Mouse (Mus musculus): ENCODE results near the gene Anapc16. TPM values are rescaled to one million over a fixed set of nuclear protein-coding genes. Genes with fewer than 3 reads are reported as not detected.

Gene Anapc16
- total RNA-seq, 1 experiment = 54.5 TPM

- no peak overlapping the region for H3K9ac ChIP-seq (ENCODE audit: insufficient read depth, low read depth, low read length, poor library complexity, severe bottlenecking)
- H3K36me3 ChIP-seq (ENCODE audit: control insufficient read depth, insufficient read depth, low read length, poor library complexity, severe bottlenecking) = no peaks in the 10 kb centered on the region
- no peak overlapping the region for H3K27ac ChIP-seq (ENCODE audit: insufficient read depth, low read depth, low read length, poor library complexity, severe bottlenecking)
- H3K4me3 ChIP-seq (ENCODE audit: insufficient read depth in 1 of 2, low read depth in 1 of 2, low read length in 2 of 2, poor library complexity in 1 of 2, severe bottlenecking in 1 of 2) = no peak overlapping the region
- DNase-seq (ENCODE audit: low read depth, low spot score) = no peak
- no peaks in the 10 kb centered on the region for H3K9me3 ChIP-seq (ENCODE audit: control insufficient read depth, insufficient read depth, low read depth, low read length)
- TF ChIP-seq ZC3H11A (IDR thresholded peaks at IDR 0.05; ENCODE audit: borderline replicate concordance, low read depth, low read length) (no peak), ZNF384 (IDR thresholded peaks at IDR 0.05; ENCODE audit: low read depth, low read length) (no peak), CHD2 (IDR thresholded peaks at IDR 0.05; ENCODE audit: low read depth, low read length) (no peak), HCFC1 (IDR thresholded peaks at IDR 0.05; ENCODE audit: borderline replicate concordance, insufficient read depth, low read length) (no peak), MAFK (IDR thresholded peaks at IDR 0.05; ENCODE audit: insufficient read depth, low read depth, low read length) (no peak)
- in situ Hi-C loops (cut with MboI; ENCODE audit: low sequenced_read_pairs in 2 of 2, unreplicated experiment in 2 of 2) = no loop called here
- H3K4me1 ChIP-seq (ENCODE audit: control insufficient read depth in 2 of 2, insufficient read depth in 2 of 2, low read length in 2 of 2, poor library complexity in 1 of 2) = peaks cover 8 to 46% of the 10 kb centered on the region in 2 experiments; a peak in 3 of 4 replicates
These were observed 25.8 kb downstream of the Anapc16 start for GRCm38 (mm10) chr10:59977141-59977540.

GRCm38 (mm10) chr10:59974786-59975185, 28.1 kb downstream of the Anapc16 start:
- DNase-seq (ENCODE audit: low read depth, low spot score) = no peak
- no peak for TF ChIP-seq MAFK (IDR thresholded peaks at IDR 0.05; ENCODE audit: insufficient read depth, low read depth, low read length)
- TF ChIP-seq ZNF384 (IDR thresholded peaks at IDR 0.05; ENCODE audit: low read depth, low read length) = no peak
- TF ChIP-seq HCFC1 (IDR thresholded peaks at IDR 0.05; ENCODE audit: borderline replicate concordance, insufficient read depth, low read length) = no peak
- TF ChIP-seq CHD2 (IDR thresholded peaks at IDR 0.05; ENCODE audit: low read depth, low read length) = no peak
- TF ChIP-seq ZC3H11A (IDR thresholded peaks at IDR 0.05; ENCODE audit: borderline replicate concordance, low read depth, low read length) = no peak
- no peaks in the 10 kb centered on the region for H3K9me3 ChIP-seq (ENCODE audit: control insufficient read depth, insufficient read depth, low read depth, low read length)
- in situ Hi-C loops (cut with MboI; ENCODE audit: low sequenced_read_pairs in 2 of 2, unreplicated experiment in 2 of 2) = no loop called here
- no peaks in the 10 kb centered on the region for H3K36me3 ChIP-seq (ENCODE audit: control insufficient read depth, insufficient read depth, low read length, poor library complexity, severe bottlenecking)
- H3K27ac ChIP-seq (ENCODE audit: insufficient read depth, low read depth, low read length, poor library complexity, severe bottlenecking) = no peak overlapping the region
- no peak overlapping the region for H3K4me3 ChIP-seq (ENCODE audit: insufficient read depth in 1 of 2, low read depth in 1 of 2, low read length in 2 of 2, poor library complexity in 1 of 2, severe bottlenecking in 1 of 2)
- H3K9ac ChIP-seq (ENCODE audit: insufficient read depth, low read depth, low read length, poor library complexity, severe bottlenecking) = no peak overlapping the region
- peaks cover 8 to 53% of the 10 kb centered on the region in 2 experiments; a peak in 3 of 4 replicates for H3K4me1 ChIP-seq (ENCODE audit: control insufficient read depth in 2 of 2, insufficient read depth in 2 of 2, low read length in 2 of 2, poor library complexity in 1 of 2)

GRCm38 (mm10) chr10:59974191-59974664, 28.7 kb downstream of the Anapc16 start:
- Histone ChIP-seq H3K36me3 (ENCODE audit: control insufficient read depth, insufficient read depth, low read length, poor library complexity, severe bottlenecking) (no peaks in the 10 kb centered on the region), H3K9me3 (ENCODE audit: control insufficient read depth, insufficient read depth, low read depth, low read length) (no peaks in the 10 kb centered on the region), H3K4me1 (ENCODE audit: control insufficient read depth in 2 of 2, insufficient read depth in 2 of 2, low read length in 2 of 2, poor library complexity in 1 of 2) (peaks cover 8 to 52% of the 10 kb centered on the region in 2 experiments; a peak in 3 of 4 replicates), H3K9ac (ENCODE audit: insufficient read depth, low read depth, low read length, poor library complexity, severe bottlenecking) (no peak overlapping the region), H3K27ac (ENCODE audit: insufficient read depth, low read depth, low read length, poor library complexity, severe bottlenecking) (peak overlapping the region; percentile 47; the same call in 1 of the 2 replicates), H3K4me3 (ENCODE audit: insufficient read depth in 1 of 2, low read depth in 1 of 2, low read length in 2 of 2, poor library complexity in 1 of 2, severe bottlenecking in 1 of 2) (no peak overlapping the region)
- TF ChIP-seq HCFC1 (IDR thresholded peaks at IDR 0.05; ENCODE audit: borderline replicate concordance, insufficient read depth, low read length) (no peak), MAFK (IDR thresholded peaks at IDR 0.05; ENCODE audit: insufficient read depth, low read depth, low read length) (no peak), CHD2 (IDR thresholded peaks at IDR 0.05; ENCODE audit: low read depth, low read length) (no peak)
- peak; percentile 73 for DNase-seq (ENCODE audit: low read depth, low spot score)
- in situ Hi-C loops (cut with MboI; ENCODE audit: low sequenced_read_pairs in 2 of 2, unreplicated experiment in 2 of 2) = no loop called here

- in situ Hi-C loops (cut with MboI; ENCODE audit: low sequenced_read_pairs in 2 of 2, unreplicated experiment in 2 of 2) = no loop called here
- TF ChIP-seq MAFK (IDR thresholded peaks at IDR 0.05; ENCODE audit: insufficient read depth, low read depth, low read length) (no peak), ZNF384 (IDR thresholded peaks at IDR 0.05; ENCODE audit: low read depth, low read length) (no peak), ZC3H11A (IDR thresholded peaks at IDR 0.05; ENCODE audit: borderline replicate concordance, low read depth, low read length) (no peak), HCFC1 (IDR thresholded peaks at IDR 0.05; ENCODE audit: borderline replicate concordance, insufficient read depth, low read length) (no peak), CHD2 (IDR thresholded peaks at IDR 0.05; ENCODE audit: low read depth, low read length) (no peak)
- H3K4me1 ChIP-seq (ENCODE audit: control insufficient read depth in 2 of 2, insufficient read depth in 2 of 2, low read length in 2 of 2, poor library complexity in 1 of 2) = peaks cover 8 to 45% of the 10 kb centered on the region in 2 experiments; a peak in 3 of 4 replicates
- H3K27ac ChIP-seq (ENCODE audit: insufficient read depth, low read depth, low read length, poor library complexity, severe bottlenecking) = no peak overlapping the region
- no peak for DNase-seq (ENCODE audit: low read depth, low spot score)
- H3K9me3 ChIP-seq (ENCODE audit: control insufficient read depth, insufficient read depth, low read depth, low read length) = no peaks in the 10 kb centered on the region
- H3K4me3 ChIP-seq (ENCODE audit: insufficient read depth in 1 of 2, low read depth in 1 of 2, low read length in 2 of 2, poor library complexity in 1 of 2, severe bottlenecking in 1 of 2) = no peak overlapping the region
- H3K9ac ChIP-seq (ENCODE audit: insufficient read depth, low read depth, low read length, poor library complexity, severe bottlenecking) = no peak overlapping the region
- H3K36me3 ChIP-seq (ENCODE audit: control insufficient read depth, insufficient read depth, low read length, poor library complexity, severe bottlenecking) = no peaks in the 10 kb centered on the region
These were observed 29.5 kb downstream of the Anapc16 start for GRCm38 (mm10) chr10:59973400-59973799.

DNA sequence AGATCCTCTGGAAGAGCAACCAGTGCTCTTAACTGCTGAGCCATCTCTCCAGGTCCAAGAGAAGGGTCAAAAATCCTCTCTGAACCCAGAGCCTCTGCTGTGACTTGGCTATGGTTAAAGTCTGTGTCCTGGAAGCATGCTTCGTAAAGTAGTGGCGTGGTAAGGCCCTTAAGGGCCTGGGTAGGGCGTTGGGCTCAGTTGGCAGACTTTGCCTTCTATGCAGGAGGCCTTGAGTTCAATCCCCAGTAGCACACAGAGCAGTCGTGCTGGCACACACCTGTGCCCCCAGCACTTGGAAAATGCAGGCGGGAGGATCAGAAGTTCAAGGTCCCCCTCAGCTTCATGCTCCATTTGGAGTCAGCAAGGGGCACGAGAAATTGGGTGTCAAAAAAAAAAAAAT, 29.9 kb downstream of the Anapc16 start:
- Histone ChIP-seq H3K4me1 (ENCODE audit: control insufficient read depth in 2 of 2, insufficient read depth in 2 of 2, low read length in 2 of 2, poor library complexity in 1 of 2) (peaks cover 8 to 42% of the 10 kb centered on the region in 2 experiments; a peak in 3 of 4 replicates), H3K4me3 (ENCODE audit: insufficient read depth in 1 of 2, low read depth in 1 of 2, low read length in 2 of 2, poor library complexity in 1 of 2, severe bottlenecking in 1 of 2) (no peak overlapping the region), H3K9me3 (ENCODE audit: control insufficient read depth, insufficient read depth, low read depth, low read length) (no peaks in the 10 kb centered on the region), H3K36me3 (ENCODE audit: control insufficient read depth, insufficient read depth, low read length, poor library complexity, severe bottlenecking) (no peaks in the 10 kb centered on the region), H3K27ac (ENCODE audit: insufficient read depth, low read depth, low read length, poor library complexity, severe bottlenecking) (no peak overlapping the region), H3K9ac (ENCODE audit: insufficient read depth, low read depth, low read length, poor library complexity, severe bottlenecking) (no peak overlapping the region)
- DNase-seq (ENCODE audit: low read depth, low spot score) = no peak
- in situ Hi-C loops (cut with MboI; ENCODE audit: low sequenced_read_pairs in 2 of 2, unreplicated experiment in 2 of 2) = no loop called here
- TF ChIP-seq HCFC1 (IDR thresholded peaks at IDR 0.05; ENCODE audit: borderline replicate concordance, insufficient read depth, low read length) = no peak
- no peak for TF ChIP-seq CHD2 (IDR thresholded peaks at IDR 0.05; ENCODE audit: low read depth, low read length)
- no peak for TF ChIP-seq MAFK (IDR thresholded peaks at IDR 0.05; ENCODE audit: insufficient read depth, low read depth, low read length)
- TF ChIP-seq ZC3H11A (IDR thresholded peaks at IDR 0.05; ENCODE audit: borderline replicate concordance, low read depth, low read length) = no peak
- TF ChIP-seq ZNF384 (IDR thresholded peaks at IDR 0.05; ENCODE audit: low read depth, low read length) = no peak

Measured in ES-E14 (cell line).